Mouse (Mus musculus) layer of hippocampus, adult 9-11 months (tissue): ENCODE results near the gene Npcd.

Experiments
- DNase-seq: peaks from one replicate; pipeline ENCODE4 v3.0.0; 2022

Gene Npcd

GRCm38 (mm10) chr15:79834130-79834880 lies at the start of gene Npcd, which contains the start of gene Cbx6:
TSS of gene Npcd (minus strand) at chr15:79834237.
TSS of gene Cbx6 (minus strand) at chr15:79834688.
- DNase-seq, result peak; percentile 97

GRCm38 (mm10) chr15:79883352-79883822 lies 49.4 kb upstream of the Npcd start:
- DNase-seq, result peak; percentile 94

- DNase-seq, result peak; percentile 77
Observed at GRCm38 (mm10) chr15:79882623-79883267, 48.7 kb upstream of the Npcd start.

- no peak for DNase-seq
Observed at GRCm38 (mm10) chr15:79880477-79880876, 46.4 kb upstream of the Npcd start.

- DNase-seq, result peak; percentile 76
Observed at GRCm38 (mm10) chr15:79879319-79879718, 45.3 kb upstream of the Npcd start.

GRCm38 (mm10) chr15:79878725-79879136 lies 44.7 kb upstream of the Npcd start:
- DNase-seq, result no peak

GRCm38 (mm10) chr15:79875261-79875995 lies 41.4 kb upstream of the Npcd start:
- DNase-seq, result no peak

GRCm38 (mm10) chr15:79873995-79874394 lies 40.0 kb upstream of the Npcd start:
- no peak for DNase-seq

GRCm38 (mm10) chr15:79873545-79873944 lies 39.5 kb upstream of the Npcd start:
- no peak for DNase-seq

GRCm38 (mm10) chr15:79867260-79868002 lies 33.4 kb upstream of the Npcd start:
- DNase-seq, result no peak

- DNase-seq, result no peak
Observed at GRCm38 (mm10) chr15:79859821-79860220, 25.8 kb upstream of the Npcd start.

- DNase-seq, result no peak
Observed at GRCm38 (mm10) chr15:79858979-79859378, 24.9 kb upstream of the Npcd start.

GRCm38 (mm10) chr15:79850143-79850542 lies 16.1 kb upstream of the Npcd start:
- no peak for DNase-seq

- no peak for DNase-seq
Observed at GRCm38 (mm10) chr15:79847100-79847499, 13.1 kb upstream of the Npcd start.

GRCm38 (mm10) chr15:79845986-79846385 lies 11.9 kb upstream of the Npcd start:
- DNase-seq, result no peak

- no peak for DNase-seq
Observed at GRCm38 (mm10) chr15:79842985-79843384, 8.9 kb upstream of the Npcd start.

GRCm38 (mm10) chr15:79840281-79840680 lies 6.2 kb upstream of the Npcd start:
- DNase-seq, result no peak

GRCm38 (mm10) chr15:79834881-79835260 lies 834 bp upstream of the Npcd start:
- no peak for DNase-seq

GRCm38 (mm10) chr15:79833251-79834050 lies 586 bp downstream of the Npcd start:
- DNase-seq, result no peak

- peak; percentile 71 for DNase-seq
Observed at GRCm38 (mm10) chr15:79832064-79832900, 1.8 kb downstream of the Npcd start.

- peak; percentile 79 for DNase-seq
Observed at GRCm38 (mm10) chr15:79830388-79830787, 3.6 kb downstream of the Npcd start.
